Mouse (Mus musculus): ENCODE measurements at regions not wholly inside any gene's neighbourhood (a gene's known extent, or its start where the extent isn't known, plus 50 kb on each side); places are given as distances from the start of the nearest gene placed in this dataset.

DNA sequence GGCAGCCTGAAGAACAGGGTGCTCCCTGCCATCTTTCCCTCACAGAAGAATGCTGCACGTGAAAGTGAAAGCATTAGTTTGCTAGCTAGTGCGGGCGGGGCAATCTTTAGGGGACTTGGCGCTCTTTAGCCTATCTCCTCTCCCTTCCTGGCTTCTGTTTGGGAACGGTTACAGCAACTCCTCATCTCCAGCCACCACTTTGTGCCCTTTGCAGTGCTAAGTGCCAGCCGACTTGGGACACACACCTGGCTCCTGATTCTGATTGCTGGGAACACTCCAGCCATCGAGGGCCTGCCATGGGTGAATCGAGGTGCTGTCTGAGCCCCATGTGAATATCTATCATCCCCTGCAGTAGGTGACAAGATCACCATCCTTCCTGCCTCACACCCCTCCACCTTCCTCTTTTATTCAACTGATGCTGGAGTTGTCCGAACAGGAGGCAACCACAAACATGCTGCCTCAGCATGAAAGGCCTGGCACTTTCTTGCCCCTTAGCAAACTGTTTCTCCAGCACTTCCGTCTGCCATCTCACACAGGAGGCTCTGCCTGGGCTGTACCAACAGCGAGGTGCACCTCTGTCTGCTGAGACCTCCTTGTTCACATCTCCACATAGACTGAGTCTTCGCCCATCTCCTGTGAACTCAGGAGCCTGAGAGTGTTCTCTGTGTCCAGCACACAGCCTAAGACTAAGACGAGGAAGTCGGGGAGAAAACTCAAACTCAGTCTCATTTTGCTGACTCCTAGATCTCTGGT, 66.2 kb upstream of the Glrp1 start:
- TF ChIP-seq CTCF (IDR thresholded peaks at IDR 0.05; ENCODE audit: borderline replicate concordance, control insufficient read depth, extremely low read depth, insufficient read depth, low read length, poor library complexity) (no peak), POLR2A (IDR thresholded peaks at IDR 0.05; ENCODE audit: control insufficient read depth, extremely low read depth, insufficient read depth, low read length, poor library complexity) (no peak)

Data from thymus, adult 2 months (tissue).